Mouse (Mus musculus): Measurements from ENCODE around the gene Tead1.

Tead1 gene

GRCm38 (mm10) chr7:112822879-112823278 is 143.8 kb downstream of the Tead1 start:
- no peaks in the 10 kb centered on the region for H3K36me3 ChIP-seq (ENCODE audit: control insufficient read depth, insufficient read depth, low read length, poor library complexity, severe bottlenecking)
- DNase-seq (ENCODE audit: low read depth, low spot score) = peak; percentile 32
- H3K27me3 ChIP-seq (ENCODE audit: control insufficient read depth, insufficient read depth, low read length, poor library complexity, severe bottlenecking) = no peaks in the 10 kb centered on the region

GRCm38 (mm10) chr7:112823621-112824020 is 144.5 kb downstream of the Tead1 start:
- no peaks in the 10 kb centered on the region for H3K27me3 ChIP-seq (ENCODE audit: control insufficient read depth, insufficient read depth, low read length, poor library complexity, severe bottlenecking)
- DNase-seq (ENCODE audit: low read depth, low spot score) = peak; percentile 42
- no peaks in the 10 kb centered on the region for H3K36me3 ChIP-seq (ENCODE audit: control insufficient read depth, insufficient read depth, low read length, poor library complexity, severe bottlenecking)

- no peaks in the 10 kb centered on the region for H3K27me3 ChIP-seq (ENCODE audit: control insufficient read depth, insufficient read depth, low read length, poor library complexity, severe bottlenecking)
- no peaks in the 10 kb centered on the region for H3K36me3 ChIP-seq (ENCODE audit: control insufficient read depth, insufficient read depth, low read length, poor library complexity, severe bottlenecking)
- DNase-seq (ENCODE audit: low read depth, low spot score) = peak; percentile 38
These were observed 146.2 kb downstream of the Tead1 start for GRCm38 (mm10) chr7:112825339-112825781.

- no peaks in the 10 kb centered on the region for H3K36me3 ChIP-seq (ENCODE audit: control insufficient read depth, insufficient read depth, low read length, poor library complexity, severe bottlenecking)
- no peak for DNase-seq (ENCODE audit: low read depth, low spot score)
- no peaks in the 10 kb centered on the region for H3K27me3 ChIP-seq (ENCODE audit: control insufficient read depth, insufficient read depth, low read length, poor library complexity, severe bottlenecking)
These were observed 147.2 kb downstream of the Tead1 start for GRCm38 (mm10) chr7:112826114-112826911.

- no peak for DNase-seq (ENCODE audit: low read depth, low spot score)
- H3K27me3 ChIP-seq (ENCODE audit: control insufficient read depth, insufficient read depth, low read length, poor library complexity, severe bottlenecking) = no peaks in the 10 kb centered on the region
- H3K36me3 ChIP-seq (ENCODE audit: control insufficient read depth, insufficient read depth, low read length, poor library complexity, severe bottlenecking) = no peaks in the 10 kb centered on the region
These were observed 149.0 kb downstream of the Tead1 start for GRCm38 (mm10) chr7:112828016-112828695.

GRCm38 (mm10) chr7:112828696-112829022 is 149.5 kb downstream of the Tead1 start:
- Histone ChIP-seq H3K36me3 (ENCODE audit: control insufficient read depth, insufficient read depth, low read length, poor library complexity, severe bottlenecking) (no peaks in the 10 kb centered on the region), H3K27me3 (ENCODE audit: control insufficient read depth, insufficient read depth, low read length, poor library complexity, severe bottlenecking) (no peaks in the 10 kb centered on the region)
- DNase-seq (ENCODE audit: low read depth, low spot score) = no peak

- DNase-seq (ENCODE audit: low read depth, low spot score) = no peak
- Histone ChIP-seq H3K36me3 (ENCODE audit: control insufficient read depth, insufficient read depth, low read length, poor library complexity, severe bottlenecking) (no peaks in the 10 kb centered on the region), H3K27me3 (ENCODE audit: control insufficient read depth, insufficient read depth, low read length, poor library complexity, severe bottlenecking) (no peaks in the 10 kb centered on the region)
These were observed 151.8 kb downstream of the Tead1 start for GRCm38 (mm10) chr7:112830946-112831345.

GRCm38 (mm10) chr7:112831446-112831845 is 152.3 kb downstream of the Tead1 start:
- Histone ChIP-seq H3K36me3 (ENCODE audit: control insufficient read depth, insufficient read depth, low read length, poor library complexity, severe bottlenecking) (no peaks in the 10 kb centered on the region), H3K27me3 (ENCODE audit: control insufficient read depth, insufficient read depth, low read length, poor library complexity, severe bottlenecking) (no peaks in the 10 kb centered on the region)
- no peak for DNase-seq (ENCODE audit: low read depth, low spot score)

- no peak for DNase-seq (ENCODE audit: low read depth, low spot score)
- Histone ChIP-seq H3K27me3 (ENCODE audit: control insufficient read depth, insufficient read depth, low read length, poor library complexity, severe bottlenecking) (no peaks in the 10 kb centered on the region), H3K36me3 (ENCODE audit: control insufficient read depth, insufficient read depth, low read length, poor library complexity, severe bottlenecking) (no peaks in the 10 kb centered on the region)
These were observed 154.0 kb downstream of the Tead1 start for GRCm38 (mm10) chr7:112833132-112833531.

GRCm38 (mm10) chr7:112836076-112836475 is 157.0 kb downstream of the Tead1 start:
- Histone ChIP-seq H3K36me3 (ENCODE audit: control insufficient read depth, insufficient read depth, low read length, poor library complexity, severe bottlenecking) (no peaks in the 10 kb centered on the region), H3K27me3 (ENCODE audit: control insufficient read depth, insufficient read depth, low read length, poor library complexity, severe bottlenecking) (no peaks in the 10 kb centered on the region)
- no peak for DNase-seq (ENCODE audit: low read depth, low spot score)

- H3K36me3 ChIP-seq (ENCODE audit: control insufficient read depth, insufficient read depth, low read length, poor library complexity, severe bottlenecking) = no peaks in the 10 kb centered on the region
- no peak for DNase-seq (ENCODE audit: low read depth, low spot score)
- no peaks in the 10 kb centered on the region for H3K27me3 ChIP-seq (ENCODE audit: control insufficient read depth, insufficient read depth, low read length, poor library complexity, severe bottlenecking)
These were observed 159.0 kb downstream of the Tead1 start for GRCm38 (mm10) chr7:112838131-112838530.

- Histone ChIP-seq H3K36me3 (ENCODE audit: control insufficient read depth, insufficient read depth, low read length, poor library complexity, severe bottlenecking) (no peaks in the 10 kb centered on the region), H3K27me3 (ENCODE audit: control insufficient read depth, insufficient read depth, low read length, poor library complexity, severe bottlenecking) (no peaks in the 10 kb centered on the region)
- no peak for DNase-seq (ENCODE audit: low read depth, low spot score)
These were observed 161.2 kb downstream of the Tead1 start for GRCm38 (mm10) chr7:112840351-112840750.

- no peaks in the 10 kb centered on the region for H3K27me3 ChIP-seq (ENCODE audit: control insufficient read depth, insufficient read depth, low read length, poor library complexity, severe bottlenecking)
- no peak for DNase-seq (ENCODE audit: low read depth, low spot score)
- H3K36me3 ChIP-seq (ENCODE audit: control insufficient read depth, insufficient read depth, low read length, poor library complexity, severe bottlenecking) = no peaks in the 10 kb centered on the region
These were observed 161.8 kb downstream of the Tead1 start for GRCm38 (mm10) chr7:112840890-112841289.

- no peaks in the 10 kb centered on the region for H3K27me3 ChIP-seq (ENCODE audit: control insufficient read depth, insufficient read depth, low read length, poor library complexity, severe bottlenecking)
- no peaks in the 10 kb centered on the region for H3K36me3 ChIP-seq (ENCODE audit: control insufficient read depth, insufficient read depth, low read length, poor library complexity, severe bottlenecking)
- DNase-seq (ENCODE audit: low read depth, low spot score) = no peak
These were observed 162.4 kb downstream of the Tead1 start for GRCm38 (mm10) chr7:112841484-112841883.

GRCm38 (mm10) chr7:112841886-112842285 is 162.8 kb downstream of the Tead1 start:
- Histone ChIP-seq H3K27me3 (ENCODE audit: control insufficient read depth, insufficient read depth, low read length, poor library complexity, severe bottlenecking) (no peaks in the 10 kb centered on the region), H3K36me3 (ENCODE audit: control insufficient read depth, insufficient read depth, low read length, poor library complexity, severe bottlenecking) (no peaks in the 10 kb centered on the region)
- no peak for DNase-seq (ENCODE audit: low read depth, low spot score)
